Mouse (Mus musculus) hematopoietic multipotent progenitor cell, adult 10-12 weeks (in vitro differentiated cells): ENCODE measurements around the gene Dync1li2. TPM values are rescaled to one million over a fixed set of nuclear protein-coding genes. Genes with fewer than 3 reads are reported as not detected.

Experiments
- polyA plus RNA-seq: library from polyadenylated mRNA; stranded (reverse); fragments of >175 nt; gene quantifications from 2 replicates; pipeline ENCODE4 v1.2.3, GENCODE M21; 2012; ENCODE audit warnings: low replicate concordance

Dync1li2 gene
- 24.9 and 26.6 TPM in 2 replicates for polyA plus RNA-seq

DNA sequence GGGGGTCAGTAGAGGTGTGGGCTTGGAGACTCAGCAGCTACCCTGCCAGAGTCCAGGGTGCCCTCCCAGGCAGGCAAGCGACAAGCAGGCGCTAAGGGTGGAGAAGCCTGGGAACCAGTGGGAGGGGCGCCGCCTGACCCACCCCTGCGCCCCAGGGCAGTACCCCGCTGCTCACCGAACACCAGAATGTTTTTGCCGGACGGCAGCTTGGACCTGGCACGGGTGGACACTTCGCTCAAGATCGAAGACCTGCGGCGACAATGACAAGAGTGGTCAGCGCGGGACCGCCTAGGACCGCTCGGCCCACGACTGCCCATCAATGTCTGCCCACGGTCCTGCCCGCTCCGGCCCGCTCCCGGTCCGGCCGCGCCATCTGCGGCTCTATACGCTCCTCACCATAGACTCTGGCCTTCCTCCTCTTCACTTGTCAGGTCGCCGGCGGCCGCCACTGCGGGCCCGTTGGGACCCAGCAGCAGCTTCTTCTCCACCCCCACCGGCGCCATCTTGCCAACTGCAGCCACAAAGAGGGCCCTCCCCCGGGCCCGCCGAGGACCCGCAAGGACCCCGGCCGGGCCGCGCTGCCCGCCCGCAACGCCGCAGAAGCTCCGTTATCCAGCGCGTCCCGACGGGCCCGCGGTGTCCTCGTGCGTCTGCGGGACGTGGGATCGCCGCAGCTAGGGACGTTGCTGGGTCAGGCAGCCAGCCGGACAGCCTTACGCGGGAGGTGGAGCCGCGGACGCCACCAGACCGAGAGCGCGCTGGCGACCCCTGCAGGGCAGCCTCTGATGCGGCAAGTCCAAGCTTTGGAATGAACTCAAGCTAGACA, at the start of gene Dync1li2:
TSS of gene Dync1li2 (minus strand) at position 749 of the 826 bp plus-strand sequence.

DNA sequence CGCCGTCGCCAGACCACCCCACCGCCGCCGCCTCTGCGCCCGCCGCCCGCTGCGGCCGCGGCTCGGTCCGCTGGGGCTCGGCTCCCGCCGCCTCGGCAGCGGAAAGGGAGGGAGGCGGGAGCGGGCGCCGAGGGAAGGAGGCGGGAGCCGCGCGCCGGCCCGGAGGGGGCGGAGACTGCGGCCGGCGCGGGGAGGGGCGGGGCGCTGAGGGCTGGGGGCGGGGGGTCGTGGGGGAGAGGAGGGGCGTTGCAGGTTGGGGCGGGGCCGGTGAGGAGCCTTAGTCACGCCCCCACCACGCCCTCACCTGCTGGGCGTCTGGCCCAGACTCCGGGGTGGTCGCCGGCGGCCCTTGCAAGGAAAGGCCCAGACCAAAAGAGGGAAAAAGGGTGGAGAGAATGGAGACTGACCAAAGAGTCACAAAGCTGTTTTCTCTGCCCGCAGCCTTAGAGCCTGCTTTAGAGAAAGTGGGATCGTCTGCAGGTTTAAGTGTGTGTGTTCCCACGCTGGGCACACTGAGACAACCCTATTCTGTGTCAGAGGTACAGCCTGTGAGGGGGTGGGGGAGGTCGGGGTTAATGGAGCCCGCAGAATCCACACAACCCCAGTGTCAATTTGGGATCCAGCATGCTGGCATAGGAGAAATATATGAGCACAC, 47.0 kb downstream of the Dync1li2 start, which contains the start of gene Cmtm4:
TSS of gene Cmtm4 (minus strand) at position 105 of the 655 bp plus-strand sequence.

Other genes starting within 250 kb of the Dync1li2 start
- 71.7 and 79.9 TPM in 2 replicates for gene Tk2, start 194.5 kb downstream of the Dync1li2 start, polyA plus RNA-seq
- 11.3 and 21.4 TPM in 2 replicates for gene Cklf, start 192.2 kb downstream of the Dync1li2 start, polyA plus RNA-seq
- gene Cmtm2a, start 149.9 kb downstream of the Dync1li2 start, polyA plus RNA-seq, result 0.25 TPM in 1 of 2 replicates, not detected in the other
- gene Gm45711, start 133.0 kb downstream of the Dync1li2 start, polyA plus RNA-seq, result not detected in 2 replicates
- not detected in 2 replicates for gene Cmtm1, start 132.9 kb downstream of the Dync1li2 start, polyA plus RNA-seq
- not detected in 2 replicates for gene Gm11020, start 121.5 kb downstream of the Dync1li2 start, polyA plus RNA-seq
- gene Cmtm2b, start 120.8 kb downstream of the Dync1li2 start, polyA plus RNA-seq, result not detected in 2 replicates
- gene Cmtm3, start 103.6 kb downstream of the Dync1li2 start, polyA plus RNA-seq, result 59.0 and 140 TPM in 2 replicates
- gene Cmtm4, start 47.2 kb downstream of the Dync1li2 start, polyA plus RNA-seq, result 3.1 and 4.1 TPM in 2 replicates
- gene Terb1, start 66.9 kb upstream of the Dync1li2 start, polyA plus RNA-seq, result 0.68 and 1.9 TPM in 2 replicates
- gene Nae1, start 91.6 kb upstream of the Dync1li2 start, polyA plus RNA-seq, result 2.1 and 12.2 TPM in 2 replicates
- 0.42 and 2.3 TPM in 2 replicates for gene Car7, start 91.6 kb upstream of the Dync1li2 start, polyA plus RNA-seq
- 2.3 and 2.8 TPM in 2 replicates for gene Pdp2, start 148.4 kb upstream of the Dync1li2 start, polyA plus RNA-seq
- gene Cdh16, start 181.3 kb upstream of the Dync1li2 start, polyA plus RNA-seq, result 0.12 TPM in 1 of 2 replicates, not detected in the other
- 10.3 and 25.2 TPM in 2 replicates for gene Rrad, start 188.3 kb upstream of the Dync1li2 start, polyA plus RNA-seq
- 47.5 and 69.7 TPM in 2 replicates for gene Ciao2b, start 198.9 kb upstream of the Dync1li2 start, polyA plus RNA-seq